Mouse (Mus musculus): Measurements from ENCODE around the gene Rsc1a1. TPM values are rescaled to one million over a fixed set of nuclear protein-coding genes. Genes with fewer than 3 reads are reported as not detected.

Gene Rsc1a1
- 0.28 TPM for polyA plus RNA-seq (2014; fragmentation: Illumina TruSeq; extraction: RNeasy Lipid Tissue Mini Kit (QIAGEN cat#74804); ENCODE audit: low read depth, low replicate concordance)

DNA sequence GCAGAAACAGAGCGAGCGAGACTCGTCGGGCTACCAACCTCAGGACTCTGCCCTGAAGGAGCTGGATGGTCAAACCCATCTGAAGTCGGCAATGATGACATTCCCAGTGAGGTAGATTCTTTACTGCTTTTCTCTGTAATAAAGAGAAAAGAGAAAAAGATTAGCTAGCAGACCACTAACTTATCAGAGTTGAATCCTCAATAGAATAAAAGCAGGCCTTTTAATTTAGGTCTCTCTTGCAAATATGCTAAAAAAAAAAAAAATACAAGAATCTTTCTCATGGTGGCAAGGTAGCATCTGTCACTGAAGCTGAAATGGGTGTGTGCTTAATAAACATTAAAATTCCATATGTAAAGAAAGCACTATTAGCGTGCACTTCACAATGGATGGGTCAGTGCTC, at the start of gene Rsc1a1:
Gene Rsc1a1 (minus strand): TSS at position 101 of the 400 bp plus-strand sequence.

DNA sequence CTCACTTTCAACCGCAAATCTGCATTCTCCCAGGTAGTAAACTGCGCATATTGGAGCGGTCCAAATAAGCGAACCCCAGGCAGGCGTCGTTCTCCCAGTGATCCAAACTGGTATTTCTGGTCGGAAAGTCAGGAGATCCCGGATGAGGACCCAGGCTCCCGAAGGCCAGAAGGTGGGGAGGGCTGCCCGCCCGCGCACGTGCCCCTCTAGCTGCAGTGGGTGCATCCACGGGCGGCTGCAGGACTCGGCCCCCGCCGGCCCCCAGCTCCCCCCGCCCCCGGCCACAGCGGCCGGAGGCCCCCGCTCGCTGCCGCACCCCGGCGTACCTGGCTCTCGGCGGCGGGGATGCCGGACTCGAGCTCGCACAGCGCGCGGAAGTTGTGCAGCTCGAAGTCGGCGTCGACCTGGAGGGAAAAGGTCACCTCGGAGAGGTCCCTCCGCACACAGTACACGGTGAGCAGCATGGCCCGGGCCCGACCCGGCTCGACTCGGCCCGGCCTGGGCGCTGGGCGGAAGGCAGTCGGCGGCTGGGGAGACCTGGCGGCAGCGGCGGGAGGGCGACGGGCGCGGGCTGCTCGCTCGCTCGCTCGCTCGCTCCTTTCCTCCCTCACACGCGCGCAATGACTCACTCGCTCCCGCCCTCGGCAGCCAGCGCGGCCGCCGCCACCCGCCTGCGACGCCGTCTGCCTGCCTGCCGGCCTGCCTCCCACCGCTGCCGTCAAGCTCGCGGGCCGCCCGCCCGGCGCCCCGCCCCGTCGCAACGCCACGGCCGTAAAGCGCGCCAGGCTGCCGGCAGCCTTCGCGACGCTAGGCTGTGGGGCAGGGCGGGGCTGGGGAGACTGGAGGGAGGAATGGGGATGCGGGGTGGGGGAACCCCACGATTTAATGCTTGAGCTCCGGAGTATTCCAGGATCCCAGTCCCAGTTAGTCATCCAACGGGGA, 37.6 kb upstream of the Rsc1a1 start, which contains the start of gene Ddi2:
Gene Ddi2 (minus strand): TSS at position 689 of the 942 bp plus-strand sequence.

DNA sequence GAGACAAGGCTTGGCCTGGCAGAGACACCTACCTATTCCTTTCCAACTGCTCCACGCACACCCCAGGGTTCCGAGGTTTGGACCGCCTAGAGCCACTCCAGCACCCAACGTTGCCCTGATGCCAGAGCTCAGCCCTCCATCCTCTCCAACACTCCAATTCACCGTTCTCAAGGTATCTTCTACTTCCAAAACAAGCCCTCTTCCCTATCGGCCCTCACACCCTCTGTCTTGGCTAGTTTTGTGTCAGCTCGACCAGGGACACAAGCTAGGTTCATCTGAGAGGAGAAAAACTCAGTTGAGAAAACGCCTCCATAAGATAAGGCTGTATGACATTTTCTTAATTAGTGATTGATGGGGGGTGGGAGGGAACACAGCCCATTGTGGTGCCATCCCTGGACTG, 20.6 kb downstream of the Rsc1a1 start, which contains the start of gene Plekhm2:
Gene Plekhm2 (minus strand): TSS at position 101 of the 400 bp plus-strand sequence.

Other genes with a start within 250 kb of the Rsc1a1 start
- not detected for gene Srarp, start 249.5 kb downstream of the Rsc1a1 start, polyA plus RNA-seq (2014; fragmentation: Illumina TruSeq; extraction: RNeasy Lipid Tissue Mini Kit (QIAGEN cat#74804); ENCODE audit: low read depth, low replicate concordance)
- gene Zbtb17, start 240.9 kb downstream of the Rsc1a1 start, polyA plus RNA-seq (2014; fragmentation: Illumina TruSeq; extraction: RNeasy Lipid Tissue Mini Kit (QIAGEN cat#74804); ENCODE audit: low read depth, low replicate concordance): 0.36 TPM
- gene Spen, start 147.0 kb downstream of the Rsc1a1 start, polyA plus RNA-seq (2014; fragmentation: Illumina TruSeq; extraction: RNeasy Lipid Tissue Mini Kit (QIAGEN cat#74804); ENCODE audit: low read depth, low replicate concordance): 5.4 TPM
- gene Fblim1, start 79.5 kb downstream of the Rsc1a1 start, polyA plus RNA-seq (2014; fragmentation: Illumina TruSeq; extraction: RNeasy Lipid Tissue Mini Kit (QIAGEN cat#74804); ENCODE audit: low read depth, low replicate concordance): 1.3 TPM
- gene Tmem82, start 67.0 kb downstream of the Rsc1a1 start, polyA plus RNA-seq (2014; fragmentation: Illumina TruSeq; extraction: RNeasy Lipid Tissue Mini Kit (QIAGEN cat#74804); ENCODE audit: low read depth, low replicate concordance): 0.42 TPM
- gene Slc25a34, start 61.8 kb downstream of the Rsc1a1 start, polyA plus RNA-seq (2014; fragmentation: Illumina TruSeq; extraction: RNeasy Lipid Tissue Mini Kit (QIAGEN cat#74804); ENCODE audit: low read depth, low replicate concordance): 0.13 TPM
- 2.8 TPM for gene Plekhm2, start 20.7 kb downstream of the Rsc1a1 start, polyA plus RNA-seq (2014; fragmentation: Illumina TruSeq; extraction: RNeasy Lipid Tissue Mini Kit (QIAGEN cat#74804); ENCODE audit: low read depth, low replicate concordance)
- 5.7 TPM for gene Ddi2, start 37.8 kb upstream of the Rsc1a1 start, polyA plus RNA-seq (2014; fragmentation: Illumina TruSeq; extraction: RNeasy Lipid Tissue Mini Kit (QIAGEN cat#74804); ENCODE audit: low read depth, low replicate concordance)
- gene Agmat, start 61.1 kb upstream of the Rsc1a1 start, polyA plus RNA-seq (2014; fragmentation: Illumina TruSeq; extraction: RNeasy Lipid Tissue Mini Kit (QIAGEN cat#74804); ENCODE audit: low read depth, low replicate concordance): not detected
- 3.8 TPM for gene Dnajc16, start 105.3 kb upstream of the Rsc1a1 start, polyA plus RNA-seq (2014; fragmentation: Illumina TruSeq; extraction: RNeasy Lipid Tissue Mini Kit (QIAGEN cat#74804); ENCODE audit: low read depth, low replicate concordance)
- gene Casp9, start 108.0 kb upstream of the Rsc1a1 start, polyA plus RNA-seq (2014; fragmentation: Illumina TruSeq; extraction: RNeasy Lipid Tissue Mini Kit (QIAGEN cat#74804); ENCODE audit: low read depth, low replicate concordance): 4.0 TPM
- not detected for gene Cela2a, start 140.6 kb upstream of the Rsc1a1 start, polyA plus RNA-seq (2014; fragmentation: Illumina TruSeq; extraction: RNeasy Lipid Tissue Mini Kit (QIAGEN cat#74804); ENCODE audit: low read depth, low replicate concordance)
- gene Ctrc, start 160.8 kb upstream of the Rsc1a1 start, polyA plus RNA-seq (2014; fragmentation: Illumina TruSeq; extraction: RNeasy Lipid Tissue Mini Kit (QIAGEN cat#74804); ENCODE audit: low read depth, low replicate concordance): not detected
- gene Efhd2, start 189.3 kb upstream of the Rsc1a1 start, polyA plus RNA-seq (2014; fragmentation: Illumina TruSeq; extraction: RNeasy Lipid Tissue Mini Kit (QIAGEN cat#74804); ENCODE audit: low read depth, low replicate concordance): 2.5 TPM

Data from testis, adult 10 weeks (tissue).